Mouse (Mus musculus): ENCODE measurements around the gene Eme2. TPM values are rescaled to one million over a fixed set of nuclear protein-coding genes. Genes with fewer than 3 reads are reported as not detected.

Gene Eme2
- polyA plus RNA-seq, 1 experiment from 2014 or later: 23.0 TPM

GRCm38 (mm10) chr17:24900014-24900413 lies 5.1 kb upstream of the Eme2 start:
- no peak for ATAC-seq (ENCODE audit: low read depth)

GRCm38 (mm10) chr17:24899153-24899552 lies 4.3 kb upstream of the Eme2 start:
- no peak for DNase-seq (ENCODE audit: low spot score)
- peaks cover 70% of the 10 kb centered on the region for H3K36me3 ChIP-seq (ENCODE audit: control insufficient read depth, insufficient read depth, low read length)
- H3K27ac ChIP-seq (replicated peaks; ENCODE audit: low read depth, low read length): no peak overlapping the region

More at GRCm38 (mm10) chr17:24900014-24900413, 5.1 kb upstream of the Eme2 start:
- no peaks in the 10 kb centered on the region for H3K9me3 ChIP-seq (ENCODE audit: control insufficient read depth, low read length)
- H3K4me1 ChIP-seq (ENCODE audit: control insufficient read depth, insufficient read depth, low read length): peaks cover 5% of the 10 kb centered on the region; the same call in 1 of the 2 replicates
- WGBS: 91% methylated on average over 6 of the region's 6 CpGs
- no peaks in the 10 kb centered on the region for H3K27me3 ChIP-seq (replicated peaks; ENCODE audit: control insufficient read depth, insufficient read depth, low read length)
- no peak overlapping the region for H3K4me2 ChIP-seq (ENCODE audit: low read depth, low read length)
- H3K36me3 ChIP-seq (ENCODE audit: control insufficient read depth, insufficient read depth, low read length): peaks cover 78% of the 10 kb centered on the region
- H3K4me3 ChIP-seq (ENCODE audit: low read depth, low read length): no peak overlapping the region
- no peak overlapping the region for H3K27ac ChIP-seq (replicated peaks; ENCODE audit: low read depth, low read length)
- no peak for DNase-seq (ENCODE audit: low spot score)
- H3K9ac ChIP-seq (ENCODE audit: low read depth, low read length): no peak overlapping the region

DNA sequence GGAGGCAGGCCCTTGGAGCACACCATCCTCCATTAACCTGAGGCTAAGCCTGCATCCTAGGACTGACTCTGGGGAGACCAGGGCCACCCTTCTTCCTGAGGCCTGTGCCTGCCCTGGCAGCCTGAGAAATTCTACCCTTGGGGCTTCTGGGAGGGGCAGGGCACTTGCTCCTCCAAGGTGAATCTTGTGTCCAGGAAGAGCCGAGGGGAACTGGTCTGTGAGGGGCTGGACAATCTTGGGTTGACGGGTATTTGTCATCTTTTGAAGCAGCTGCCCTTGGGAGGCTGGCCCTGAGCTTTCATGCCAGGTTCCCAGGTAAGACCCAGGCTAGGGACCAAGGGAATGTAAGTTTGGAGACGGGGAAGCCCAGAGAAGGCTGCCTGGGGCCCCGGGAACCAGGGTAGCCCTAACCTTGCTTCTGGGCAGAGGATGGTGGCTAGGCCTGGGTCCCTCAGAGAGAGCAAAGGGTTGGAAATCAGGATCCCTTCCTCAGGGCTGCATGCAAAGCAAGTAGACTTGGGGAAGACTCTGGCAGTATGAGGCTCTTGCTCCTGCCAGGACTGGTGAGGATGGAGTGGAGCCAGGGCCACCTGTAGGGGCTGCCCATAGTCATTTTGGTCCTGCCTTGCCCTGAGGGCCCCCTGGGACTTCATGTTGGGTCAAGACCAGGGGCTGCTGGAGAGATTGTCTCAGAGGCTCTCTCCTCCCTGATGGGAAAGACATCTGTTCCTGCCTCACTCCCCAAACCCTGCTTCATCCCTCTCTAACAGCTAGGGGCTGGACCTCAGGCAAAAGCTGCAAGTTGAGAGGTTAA lies 3.4 kb upstream of the Eme2 start:
- no peaks in the 10 kb centered on the region for H3K9me3 ChIP-seq (ENCODE audit: control insufficient read depth, low read length)
- DNase-seq (ENCODE audit: low spot score) (no peak), ATAC-seq (ENCODE audit: low read depth) (no peak)
- no peak overlapping the region for H3K27ac ChIP-seq (replicated peaks; ENCODE audit: low read depth, low read length)
- peaks cover 10% of the 10 kb centered on the region for H3K4me1 ChIP-seq (ENCODE audit: control insufficient read depth, insufficient read depth, low read length)
- peaks cover 63% of the 10 kb centered on the region for H3K36me3 ChIP-seq (ENCODE audit: control insufficient read depth, insufficient read depth, low read length)
- no peak overlapping the region for H3K4me2 ChIP-seq (ENCODE audit: low read depth, low read length)
- no peak overlapping the region for H3K4me3 ChIP-seq (ENCODE audit: low read depth, low read length)
- 79% methylated on average over 4 of the region's 4 CpGs for WGBS
- no peaks in the 10 kb centered on the region for H3K27me3 ChIP-seq (replicated peaks; ENCODE audit: control insufficient read depth, insufficient read depth, low read length)
- H3K9ac ChIP-seq (ENCODE audit: low read depth, low read length): no peak overlapping the region

More at GRCm38 (mm10) chr17:24899153-24899552, 4.3 kb upstream of the Eme2 start:
- no peak for ATAC-seq (ENCODE audit: low read depth)
- Histone ChIP-seq H3K4me3 (ENCODE audit: low read depth, low read length) (no peak overlapping the region), H3K27me3 (replicated peaks; ENCODE audit: control insufficient read depth, insufficient read depth, low read length) (no peaks in the 10 kb centered on the region), H3K4me1 (ENCODE audit: control insufficient read depth, insufficient read depth, low read length) (peaks cover 5% of the 10 kb centered on the region), H3K9ac (ENCODE audit: low read depth, low read length) (no peak overlapping the region), H3K4me2 (ENCODE audit: low read depth, low read length) (no peak overlapping the region), H3K9me3 (ENCODE audit: control insufficient read depth, low read length) (no peaks in the 10 kb centered on the region)
- WGBS: 80% methylated on average over 5 of the region's 5 CpGs

GRCm38 (mm10) chr17:24897600-24897999 lies 2.7 kb upstream of the Eme2 start:
- peaks cover 63% of the 10 kb centered on the region for H3K36me3 ChIP-seq (ENCODE audit: control insufficient read depth, insufficient read depth, low read length)
- peaks cover 10% of the 10 kb centered on the region for H3K4me1 ChIP-seq (ENCODE audit: control insufficient read depth, insufficient read depth, low read length)
- H3K27ac ChIP-seq (replicated peaks; ENCODE audit: low read depth, low read length): no peak overlapping the region
- ATAC-seq (ENCODE audit: low read depth): no peak
- WGBS: 73% methylated on average over 4 of the region's 4 CpGs
- H3K27me3 ChIP-seq (replicated peaks; ENCODE audit: control insufficient read depth, insufficient read depth, low read length): no peaks in the 10 kb centered on the region
- H3K4me2 ChIP-seq (ENCODE audit: low read depth, low read length): no peak overlapping the region
- no peaks in the 10 kb centered on the region for H3K9me3 ChIP-seq (ENCODE audit: control insufficient read depth, low read length)
- DNase-seq (ENCODE audit: low spot score): no peak
- peak overlapping the region; percentile 90; the same call in 1 of the 2 replicates for H3K9ac ChIP-seq (ENCODE audit: low read depth, low read length)
- H3K4me3 ChIP-seq (ENCODE audit: low read depth, low read length): no peak overlapping the region; the same call in 1 of the 2 replicates

- peak overlapping the region; percentile 90 for H3K9ac ChIP-seq (ENCODE audit: low read depth, low read length)
- H3K4me1 ChIP-seq (ENCODE audit: control insufficient read depth, insufficient read depth, low read length): peaks cover 10% of the 10 kb centered on the region
- ATAC-seq (ENCODE audit: low read depth) (no peak), DNase-seq (ENCODE audit: low spot score) (no peak)
- H3K9me3 ChIP-seq (ENCODE audit: control insufficient read depth, low read length): no peaks in the 10 kb centered on the region
- peak overlapping the region; percentile 90 for H3K4me2 ChIP-seq (ENCODE audit: low read depth, low read length)
- peaks cover 63% of the 10 kb centered on the region for H3K36me3 ChIP-seq (ENCODE audit: control insufficient read depth, insufficient read depth, low read length)
- 49% methylated on average over 8 of the region's 11 CpGs for WGBS
- H3K4me3 ChIP-seq (ENCODE audit: low read depth, low read length): peak overlapping the region; percentile 83
- no peak overlapping the region for H3K27ac ChIP-seq (replicated peaks; ENCODE audit: low read depth, low read length)
- H3K27me3 ChIP-seq (replicated peaks; ENCODE audit: control insufficient read depth, insufficient read depth, low read length): no peaks in the 10 kb centered on the region
Observed at GRCm38 (mm10) chr17:24896993-24897269, 2.0 kb upstream of the Eme2 start.

GRCm38 (mm10) chr17:24896241-24896992 lies 1.5 kb upstream of the Eme2 start, which contains the start of gene Nme3:
Gene Nme3 (plus strand): TSS chr17:24896500.
- peak; percentile 65 for ATAC-seq (ENCODE audit: low read depth)

GRCm38 (mm10) chr17:24895571-24896240 lies 819 bp upstream of the Eme2 start:
- no peak for ATAC-seq (ENCODE audit: low read depth)
- peak overlapping the region; percentile 90 for H3K4me2 ChIP-seq (ENCODE audit: low read depth, low read length)
- no peak for DNase-seq (ENCODE audit: low spot score)
- peaks cover 10% of the 10 kb centered on the region for H3K4me1 ChIP-seq (ENCODE audit: control insufficient read depth, insufficient read depth, low read length)
- H3K9ac ChIP-seq (ENCODE audit: low read depth, low read length): peak overlapping the region; percentile 90
- peak overlapping the region; percentile 76 for H3K27ac ChIP-seq (replicated peaks; ENCODE audit: low read depth, low read length)
- H3K36me3 ChIP-seq (ENCODE audit: control insufficient read depth, insufficient read depth, low read length): peaks cover 62% of the 10 kb centered on the region
- peak overlapping the region; percentile 83 for H3K4me3 ChIP-seq (ENCODE audit: low read depth, low read length)
- no peaks in the 10 kb centered on the region for H3K9me3 ChIP-seq (ENCODE audit: control insufficient read depth, low read length)
- WGBS: 7% methylated on average over 23 of the region's 23 CpGs
- no peaks in the 10 kb centered on the region for H3K27me3 ChIP-seq (replicated peaks; ENCODE audit: control insufficient read depth, insufficient read depth, low read length)

More at GRCm38 (mm10) chr17:24896241-24896992, 1.5 kb upstream of the Eme2 start, which contains the start of gene Nme3:
- WGBS: under 1% methylated on average over 42 of the region's 50 CpGs
- peak within 1 kb of the TSS; percentile 83 for H3K4me3 ChIP-seq (ENCODE audit: low read depth, low read length)
- H3K36me3 ChIP-seq (ENCODE audit: control insufficient read depth, insufficient read depth, low read length): peaks cover 62% of the 10 kb centered on the region
- peak; percentile 85 for DNase-seq (ENCODE audit: low spot score)
- H3K9ac ChIP-seq (ENCODE audit: low read depth, low read length): peak within 1 kb of the TSS; percentile 90
- peak within 1 kb of the TSS; percentile 90 for H3K4me2 ChIP-seq (ENCODE audit: low read depth, low read length)
- no peaks in the 10 kb centered on the region for H3K9me3 ChIP-seq (ENCODE audit: control insufficient read depth, low read length)
- no peaks in the 10 kb centered on the region for H3K27me3 ChIP-seq (replicated peaks; ENCODE audit: control insufficient read depth, insufficient read depth, low read length)
- peak within 1 kb of the TSS; percentile 76 for H3K27ac ChIP-seq (replicated peaks; ENCODE audit: low read depth, low read length)
- peaks cover 10% of the 10 kb centered on the region for H3K4me1 ChIP-seq (ENCODE audit: control insufficient read depth, insufficient read depth, low read length)

All from embryonic facial prominence, embryonic 14.5 days (tissue).